ENCODE assay signal across 23 mouse cellular contexts in genomic region chr12:100483054-100483453, GRCm38 (mm10). TPM values are rescaled to one million over a fixed set of nuclear protein-coding genes. Genes with fewer than 3 reads are reported as not detected.
A peak's percentile ranks its signal among the peaks of the same experiment; 100 is the strongest.
DNase-seq lines count a peak whose midpoint lies in the region; ATAC-seq and TF ChIP-seq lines count a peak whose summit lies in the region.
"Had no signal": no experiment of that assay in that cellular context is flagged by ENCODE, and none has a peak within 500 bp of the region (broad histone marks: within the 10 kb centered on the region; RNA-seq: fewer than 3 reads in every experiment).

No protein-coding gene starts in this region.

- no peaks in the 10 kb centered on the region for H3K4me1 ChIP-seq in forebrain, postnatal 0 days (ENCODE audit: insufficient read depth)
- H3K4me1 ChIP-seq in forebrain, embryonic 12.5 days = no peaks in the 10 kb centered on the region
- H3K4me1 ChIP-seq: embryonic facial prominence, embryonic 13.5 days; hindbrain, embryonic 12.5 days; hindbrain, embryonic 15.5 days had no signal

- H3K27me3 ChIP-seq in forebrain, postnatal 0 days (ENCODE audit: insufficient read depth, low read length) = no peaks in the 10 kb centered on the region
- H3K27me3 ChIP-seq in forebrain, embryonic 12.5 days = no peaks in the 10 kb centered on the region
- H3K27me3 ChIP-seq: embryonic facial prominence, embryonic 13.5 days; hindbrain, embryonic 12.5 days; hindbrain, embryonic 15.5 days had no signal

- no peak overlapping the region for H3K4me2 ChIP-seq in forebrain, postnatal 0 days (ENCODE audit: low read depth)
- H3K4me2 ChIP-seq in forebrain, embryonic 12.5 days = no peak overlapping the region
- H3K4me2 ChIP-seq: embryonic facial prominence, embryonic 13.5 days; heart, embryonic 11.5 days; hindbrain, embryonic 12.5 days; hindbrain, embryonic 15.5 days had no signal

- DNase-seq in forebrain, postnatal 0 days = peak; percentile 11
- no peak for DNase-seq in layer of hippocampus, adult 2 months (ENCODE audit: low spot score in 2 of 2)
- DNase-seq in layer of hippocampus, adult 18-20 months (ENCODE audit: low spot score in 2 of 2) = no peak
- DNase-seq in retina, postnatal 1 day = peak; percentile 17
- DNase-seq in retina, embryonic 14.5 days (ENCODE audit: low spot score) = no peak
- DNase-seq in spleen, postnatal 10 days (ENCODE audit: low spot score in 2 of 2) = no peak
- DNase-seq: adrenal gland, adult 2 months; adrenal gland, postnatal 14 days; cerebellum, adult 11-12 months; cerebellum, adult 8-10 months; cerebellum, postnatal 10 days; cerebellum, postnatal 36 days; embryo, embryonic 11 days; gastrocnemius, postnatal 25 days; heart, adult 18-20 months had no signal

- H3K9ac ChIP-seq in forebrain, postnatal 0 days = no peak overlapping the region
- no peak overlapping the region for H3K9ac ChIP-seq in forebrain, embryonic 12.5 days
- H3K9ac ChIP-seq: embryonic facial prominence, embryonic 13.5 days; hindbrain, embryonic 12.5 days; hindbrain, embryonic 15.5 days had no signal

- no peak overlapping the region for H3K4me3 ChIP-seq in forebrain, postnatal 0 days (ENCODE audit: low read depth, low read length)
- H3K4me3 ChIP-seq in forebrain, embryonic 12.5 days (replicated peaks) = no peak overlapping the region
- no peak overlapping the region for H3K4me3 ChIP-seq in layer of hippocampus, adult 2 months
- H3K4me3 ChIP-seq: embryonic facial prominence, embryonic 10.5 days; embryonic facial prominence, embryonic 13.5 days; erythroblast, embryonic 14.5 days; hindbrain, embryonic 12.5 days; hindbrain, embryonic 15.5 days had no signal

- peaks cover 29% of the 10 kb centered on the region for H3K36me3 ChIP-seq in forebrain, postnatal 0 days (ENCODE audit: insufficient read depth)
- peaks cover 13% of the 10 kb centered on the region; the same call in 1 of the 2 replicates for H3K36me3 ChIP-seq in forebrain, embryonic 12.5 days (replicated peaks)
- H3K36me3 ChIP-seq: hindbrain, embryonic 12.5 days; hindbrain, embryonic 15.5 days had no signal

- H3K27ac ChIP-seq in forebrain, postnatal 0 days (ENCODE audit: low read depth, low read length) = no peak overlapping the region
- no peak overlapping the region for H3K27ac ChIP-seq in forebrain, embryonic 12.5 days
- H3K27ac ChIP-seq in layer of hippocampus, adult 2 months = peak overlapping the region; percentile 82
- H3K27ac ChIP-seq: embryonic facial prominence, embryonic 10.5 days; embryonic facial prominence, embryonic 13.5 days; hindbrain, embryonic 12.5 days; hindbrain, embryonic 15.5 days had no signal

- 65% methylated on average over 1 of the region's 1 CpGs for WGBS in forebrain, postnatal 0 days
- WGBS in forebrain, embryonic 12.5 days = 66% methylated on average over 1 of the region's 1 CpGs

- TF ChIP-seq CTCF in forebrain, postnatal 0 days (IDR thresholded peaks at IDR 0.05; ENCODE audit: low read depth) = peak; percentile 34; the same call in 1 of the 2 replicates
- TF ChIP-seq CTCF in layer of hippocampus, adult 2 months (conservative IDR thresholded peaks at IDR 0.05) = peak; percentile 37; the same call in 1 of the 2 replicates

- no peaks in the 10 kb centered on the region for H3K9me3 ChIP-seq in forebrain, postnatal 0 days (ENCODE audit: low read length)
- no peaks in the 10 kb centered on the region for H3K9me3 ChIP-seq in forebrain, embryonic 12.5 days
- H3K9me3 ChIP-seq: embryonic facial prominence, embryonic 10.5 days; embryonic facial prominence, embryonic 13.5 days; hindbrain, embryonic 12.5 days; hindbrain, embryonic 15.5 days had no signal

- peak; percentile 78; the same call in 1 of the 2 replicates for ATAC-seq in forebrain, postnatal 0 days
- no peak for ATAC-seq in forebrain, embryonic 12.5 days (ENCODE audit: low FRiP score)
- ATAC-seq: CD4-positive, CD25-positive, alpha-beta regulatory T cell, adult 4 months had no signal

RNA-seq across cellular contexts. Expression of gene Ttc7b, which starts 37.6 kb away (rescaled TPM):
- total RNA-seq in forebrain, postnatal 0 days (2014; rRNA removed) = 39.6 and 42.2 TPM in 2 replicates
- 7.5 and 10.8 TPM in 2 replicates for polyA plus RNA-seq in forebrain, postnatal 0 days (2015; fragmentation: Nextera tagmentation; extraction: Ambion mirVana)
- 5.1 and 5.8 TPM in 2 replicates for polyA plus RNA-seq in forebrain, embryonic 12.5 days (2016; fragmentation: Nextera tagmentation; extraction: Ambion mirVana)
- total RNA-seq in layer of hippocampus, adult 2 months (2021) = 100 to 1,000 TPM; 173 to 184 TPM
- 100 to 1,000 TPM; 168 to 176 TPM for total RNA-seq in layer of hippocampus, adult 18-20 months (2021)

Comparison
In these comparisons a context has a peak if more than half of its experiments do, and no peak if none do; other contexts are left out.
1. DNase-seq: peak in forebrain, postnatal 0 days (single experiment) and retina, postnatal 1 day (single experiment); none in layer of hippocampus, adult 2 months (0 of 2), layer of hippocampus, adult 18-20 months (0 of 2), retina, embryonic 14.5 days (single experiment) and spleen, postnatal 10 days (0 of 2).